Mouse (Mus musculus) cerebellum, postnatal 25 days (tissue): ENCODE results near the gene Chat.
A peak's percentile ranks its signal among the peaks of the same experiment; 100 is the strongest.
"Not testable (repeated sequence)": the region's sequence is repeated elsewhere in the genome, so short reads cannot be mapped to it uniquely, and the experiment has no call there.

Source experiments
- DNase-seq, 2 experiments: peaks; one replicate each; pipeline ENCODE4 v3.0.0; 2021; ENCODE audit warnings: mixed read lengths in 2 of 2

Chat gene

DNA sequence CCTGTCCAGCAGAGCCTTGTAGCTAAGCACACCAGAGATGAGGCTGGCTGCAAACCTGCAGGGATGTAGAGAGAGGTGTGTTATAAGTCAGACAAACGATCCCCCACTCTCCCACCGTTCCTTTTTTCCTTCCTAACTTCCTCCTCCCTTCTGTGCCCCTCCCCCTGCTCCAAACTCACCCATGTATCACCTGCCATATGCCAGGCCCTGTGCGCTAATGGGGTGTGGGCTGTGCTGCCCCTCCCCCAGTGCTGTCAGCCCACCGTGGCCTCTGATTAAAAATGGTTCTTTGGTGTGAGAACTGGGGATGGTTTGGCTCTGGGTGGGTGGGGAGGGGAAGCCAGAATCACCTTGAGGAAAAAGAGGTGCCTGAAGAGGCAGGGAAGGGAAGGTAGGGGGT, 13.2 kb downstream of the Chat start:
- no peak for DNase-seq

DNA sequence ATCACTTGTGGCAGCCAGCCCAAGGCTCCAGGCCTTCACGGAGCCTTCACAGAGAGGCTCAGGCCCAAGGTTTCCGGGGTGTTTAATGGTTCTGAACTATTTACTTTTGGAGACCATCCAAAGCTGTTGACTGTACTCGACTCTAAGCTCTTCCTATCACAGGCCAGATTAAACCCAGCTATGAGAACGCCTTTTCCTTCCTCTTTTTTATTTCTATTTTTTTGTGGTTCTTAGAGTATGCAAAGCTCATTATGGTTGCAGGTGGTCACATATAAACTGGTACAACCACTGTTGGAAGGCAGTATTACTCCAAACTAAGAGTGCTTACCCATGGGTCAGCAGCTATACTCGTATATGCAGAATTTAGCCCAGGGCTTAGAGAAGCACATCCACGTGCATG, 18.8 kb downstream of the Chat start:
- DNase-seq = no peak

DNA sequence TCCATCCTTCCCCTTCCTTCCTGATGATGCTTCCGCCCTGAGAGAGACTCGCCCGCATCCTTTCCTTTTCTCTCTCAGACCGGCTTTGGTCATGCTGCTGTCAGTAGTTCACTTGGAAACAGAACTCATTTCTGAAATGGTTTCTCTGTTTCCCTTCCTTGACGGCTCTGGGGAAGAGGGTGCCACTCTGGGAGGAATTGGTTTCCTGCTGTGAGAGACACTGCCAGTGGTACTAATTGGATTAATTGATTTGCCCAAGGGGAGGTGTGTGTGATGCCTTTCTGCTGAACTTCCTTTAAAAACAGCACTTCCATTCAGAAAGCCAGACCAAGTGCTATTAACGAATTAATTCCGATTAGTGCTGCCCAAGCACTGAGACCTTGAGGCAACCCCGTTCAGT, 22.3 kb downstream of the Chat start:
- DNase-seq = no peak

DNA sequence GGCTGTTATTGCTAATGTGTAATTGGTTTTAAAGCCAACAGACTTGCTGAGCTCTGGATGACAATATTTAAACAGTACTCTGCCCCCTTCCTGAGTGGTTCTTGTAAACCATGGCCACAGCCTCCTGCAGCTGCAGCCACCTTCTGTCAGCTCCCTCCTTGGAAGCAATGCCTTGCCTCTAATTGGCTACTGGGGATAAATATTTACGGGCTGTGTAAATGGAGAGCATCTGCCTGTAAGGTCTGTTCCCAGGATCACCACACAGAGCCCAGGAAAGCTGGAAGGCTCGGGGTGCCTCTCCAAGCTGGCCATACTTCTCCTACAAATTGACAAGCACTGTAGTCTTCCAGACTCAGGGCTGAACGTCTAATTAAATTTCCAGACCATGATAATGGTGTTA, 26.0 kb downstream of the Chat start:
- DNase-seq = no peak

DNA sequence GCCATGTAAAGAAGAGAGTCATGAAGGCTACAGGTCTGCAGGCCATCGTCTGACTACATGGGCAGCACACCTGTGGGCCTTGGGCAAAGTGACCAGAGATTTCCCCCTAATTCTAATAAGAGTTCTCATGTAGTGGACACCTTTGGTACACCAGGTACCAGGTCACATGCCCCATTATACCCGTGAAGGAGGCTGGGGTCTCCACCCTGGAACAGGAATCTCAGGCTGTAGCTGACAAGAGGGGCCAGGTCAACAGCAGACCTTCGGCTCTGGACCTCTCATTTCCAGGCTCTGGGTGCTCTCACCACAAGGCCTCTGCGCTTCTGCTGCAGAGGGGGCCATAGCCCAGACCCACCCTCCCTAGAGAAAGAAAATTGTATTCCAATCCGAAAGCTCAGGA, 26.5 kb downstream of the Chat start:
- DNase-seq = no peak

DNA sequence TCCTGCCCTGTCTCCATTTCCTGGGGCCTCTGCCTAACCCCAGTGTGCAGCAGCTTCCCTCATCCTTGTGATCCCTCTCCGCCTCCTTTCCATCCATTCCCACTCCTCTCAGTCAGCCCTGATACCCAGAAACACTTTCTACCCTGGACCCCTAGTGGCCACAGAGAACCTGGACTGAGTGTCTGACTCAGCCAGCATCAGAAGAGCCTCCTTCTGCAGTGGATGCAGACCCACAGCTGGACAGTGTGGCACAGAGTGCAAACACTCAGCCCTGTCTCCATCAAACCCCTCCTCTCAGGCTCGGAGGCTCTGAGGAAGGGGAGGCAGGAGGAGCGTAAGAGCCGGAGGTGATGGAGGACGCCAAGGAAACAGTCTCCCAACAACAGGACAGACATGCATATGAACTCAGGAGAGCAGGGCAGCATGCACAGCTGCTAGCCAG, 28.4 kb downstream of the Chat start:
- DNase-seq = no peak

DNA sequence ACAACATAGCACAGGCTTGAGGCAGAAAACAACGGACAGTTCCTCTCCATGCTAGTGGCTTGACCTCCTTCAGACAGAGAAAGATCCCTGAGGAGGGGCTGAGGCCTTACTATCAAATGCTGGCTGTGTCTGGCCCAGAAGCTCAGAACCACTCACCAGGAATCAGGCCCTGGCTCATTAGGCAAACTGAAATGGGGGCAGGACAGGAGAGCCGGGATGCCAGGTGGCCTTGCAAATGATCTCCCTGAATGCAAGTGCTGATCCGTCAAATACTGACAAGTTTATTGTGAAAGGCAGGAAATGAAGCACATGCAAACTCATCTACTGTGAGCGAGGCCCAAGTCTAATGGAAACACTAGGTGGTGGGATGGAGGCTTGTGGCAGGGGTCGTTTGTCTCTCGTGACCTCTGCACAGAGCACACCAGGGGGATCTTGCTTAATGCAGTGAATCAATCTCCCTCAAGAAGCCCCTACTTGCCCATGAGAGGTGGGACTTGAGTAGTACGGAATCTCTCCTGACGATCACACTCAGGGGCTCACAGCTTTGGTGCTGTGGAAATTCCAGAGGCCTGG, 36.7 kb downstream of the Chat start:
- DNase-seq = no peak

DNA sequence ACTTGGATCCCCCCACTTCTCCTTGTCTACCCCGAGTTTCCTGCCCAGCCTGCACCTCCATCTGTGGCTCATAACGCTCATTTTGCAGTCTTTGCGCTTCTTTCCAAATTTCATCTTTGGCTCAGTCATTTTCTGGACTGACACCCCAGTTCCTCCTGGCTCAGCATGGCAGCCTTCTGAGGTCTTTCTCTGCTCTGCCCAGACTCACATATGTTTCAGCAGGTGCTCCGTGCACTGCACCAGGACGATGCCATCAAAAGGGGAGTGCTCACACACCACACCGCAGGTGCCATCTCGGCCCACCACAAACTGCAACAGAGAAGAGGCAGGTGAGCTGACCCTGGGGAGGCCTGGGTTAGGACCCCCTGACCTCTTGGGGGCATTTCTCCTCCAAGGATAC, 41.8 kb downstream of the Chat start:
- peak; percentile 62 to 67 for DNase-seq

DNA sequence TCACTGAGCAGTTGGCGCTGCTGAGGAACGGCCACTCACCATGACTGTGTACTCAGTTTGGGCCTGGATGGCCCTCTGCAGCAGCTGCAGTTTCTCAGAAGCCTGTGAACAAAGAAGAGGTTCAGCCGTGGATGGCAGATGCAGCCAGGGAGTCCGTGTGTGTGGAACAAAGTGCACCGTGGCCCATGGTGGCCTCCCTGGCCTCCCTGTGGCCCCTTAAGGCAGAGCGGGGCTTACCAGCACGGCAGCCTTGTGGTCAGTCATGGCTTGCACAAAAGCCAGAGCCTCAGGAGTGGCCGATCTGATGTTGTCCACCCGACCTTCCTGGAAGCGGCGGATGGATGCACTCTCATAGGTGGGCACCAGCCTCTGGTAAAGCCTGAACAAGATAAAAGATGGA, 47.0 kb downstream of the Chat start:
- no peak for DNase-seq

DNA sequence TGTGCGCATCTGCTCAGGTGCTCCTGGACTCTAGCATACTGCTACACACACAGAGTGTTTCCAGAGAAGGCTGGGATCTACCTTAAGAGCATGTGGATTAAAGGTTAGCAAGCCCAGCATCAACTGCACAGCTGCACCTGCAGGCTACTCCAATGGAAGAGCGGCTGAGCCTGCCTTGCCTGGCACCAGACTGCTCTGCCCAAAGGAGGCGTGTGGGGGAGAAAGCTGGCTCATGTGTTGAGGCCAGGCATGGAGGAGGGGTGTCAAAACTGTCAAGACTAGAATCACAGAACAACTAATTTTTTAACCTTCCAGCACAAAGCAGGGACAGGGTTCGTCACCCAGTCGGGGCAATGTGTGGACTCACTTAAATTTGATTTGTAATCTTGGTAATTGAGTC, 53.7 kb downstream of the Chat start:
- DNase-seq = no peak

DNA sequence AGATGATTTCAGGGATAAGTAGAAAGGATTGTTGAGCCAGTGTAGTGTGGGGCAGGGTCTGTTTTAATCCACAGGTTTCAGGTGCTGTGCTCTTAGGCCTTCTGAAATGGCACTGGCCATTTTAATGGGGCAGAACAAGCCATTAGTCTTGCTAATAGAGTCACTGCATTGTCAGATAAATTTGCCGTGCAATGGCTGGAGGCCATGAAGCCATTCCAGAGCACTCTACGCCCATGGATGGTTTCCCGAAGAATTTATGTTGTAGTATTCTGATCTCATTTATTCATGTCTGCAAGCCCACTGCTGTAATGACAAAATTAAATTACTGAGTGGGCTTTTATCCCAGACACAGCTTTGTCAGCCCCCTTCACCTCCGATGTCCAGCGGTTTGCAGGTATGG, 55.7 kb downstream of the Chat start:
- DNase-seq = no peak

DNA sequence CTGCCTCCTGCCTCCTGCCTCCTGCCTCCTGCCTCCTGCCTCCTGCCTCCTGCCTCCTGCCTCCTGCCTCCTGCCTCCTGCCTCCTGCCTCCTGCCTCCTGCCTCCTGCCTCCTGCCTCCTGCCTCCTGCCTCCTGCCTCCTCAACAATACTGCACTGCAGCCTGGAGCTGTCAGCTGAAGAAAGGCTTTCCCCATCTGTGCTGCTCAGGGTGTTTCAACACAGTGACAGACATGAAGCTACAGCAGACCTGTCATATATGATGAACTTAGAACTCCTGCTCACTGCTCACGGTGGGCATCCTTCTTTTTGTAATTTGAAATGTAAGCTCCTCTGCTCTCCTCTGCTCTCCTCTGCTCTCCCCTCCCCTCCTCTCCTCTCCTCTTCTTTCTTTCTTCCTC, 60.4 kb downstream of the Chat start:
- not testable (repeated sequence) for DNase-seq

DNA sequence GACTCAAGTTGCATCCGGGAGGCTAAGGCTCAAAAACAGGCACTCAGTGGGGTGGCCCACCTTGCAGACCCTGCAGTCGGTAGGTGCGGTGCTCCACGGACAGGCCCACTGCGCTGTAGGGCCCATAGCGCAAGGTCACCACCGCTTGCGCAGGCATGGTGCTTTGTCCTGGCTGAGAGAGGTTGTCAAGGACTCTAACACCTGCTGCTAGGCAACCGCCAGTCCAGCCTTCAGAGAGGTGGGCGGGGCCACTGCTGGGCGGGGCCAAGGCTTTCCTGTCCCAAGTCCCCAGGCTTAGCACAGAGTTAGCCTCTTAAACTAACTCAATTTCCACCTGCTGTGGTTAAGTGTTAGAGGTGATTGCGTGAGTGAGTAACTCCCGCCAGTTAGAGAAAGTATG, 77.6 kb downstream of the Chat start, which contains the start of gene 1700024G13Rik:
TSS of gene 1700024G13Rik (minus strand) at position 196 of the 400 bp plus-strand sequence.
- DNase-seq = peak in 1 of 2 experiments; percentile 18

DNA sequence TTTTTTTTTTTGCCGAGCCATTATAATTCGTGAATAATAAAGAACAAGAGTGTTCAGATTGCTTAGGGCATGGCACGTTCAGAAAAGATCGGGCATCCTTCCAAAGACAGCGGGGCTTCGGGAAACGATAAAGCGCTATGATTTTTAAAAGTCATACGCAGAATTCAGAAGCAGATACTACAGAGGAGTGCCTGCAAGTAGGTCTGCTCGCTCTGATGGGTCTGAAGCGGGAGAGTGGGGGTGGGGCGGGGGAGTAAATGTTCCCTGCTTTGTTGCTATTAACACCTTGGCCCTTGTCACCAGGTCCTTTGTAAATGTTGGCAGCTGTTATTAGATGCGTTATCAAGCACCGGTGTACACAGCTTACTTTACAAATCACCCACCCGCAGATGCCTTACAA, 84.2 kb downstream of the Chat start:
- peak; percentile 27 to 53 for DNase-seq

DNA sequence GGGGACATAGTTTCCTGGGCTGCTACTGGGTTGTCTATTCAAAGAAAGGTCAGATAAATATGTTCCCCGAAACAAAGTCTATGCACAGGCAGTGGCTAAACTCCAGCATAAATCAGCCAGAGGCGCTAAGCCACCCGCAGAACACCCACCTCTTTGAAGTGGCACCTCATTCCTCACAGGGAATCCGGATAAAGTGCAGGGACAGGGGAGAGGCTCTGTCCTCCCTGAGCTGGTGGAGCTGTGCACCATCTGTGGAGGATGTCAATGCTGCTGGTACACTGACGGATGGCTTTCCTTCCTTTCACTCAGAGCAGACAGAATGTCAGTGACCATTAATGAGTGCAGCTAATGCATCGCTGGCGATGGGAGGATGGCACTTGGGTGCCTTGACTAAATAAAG, 84.7 kb downstream of the Chat start:
- DNase-seq = peak; percentile 53 to 61

DNA sequence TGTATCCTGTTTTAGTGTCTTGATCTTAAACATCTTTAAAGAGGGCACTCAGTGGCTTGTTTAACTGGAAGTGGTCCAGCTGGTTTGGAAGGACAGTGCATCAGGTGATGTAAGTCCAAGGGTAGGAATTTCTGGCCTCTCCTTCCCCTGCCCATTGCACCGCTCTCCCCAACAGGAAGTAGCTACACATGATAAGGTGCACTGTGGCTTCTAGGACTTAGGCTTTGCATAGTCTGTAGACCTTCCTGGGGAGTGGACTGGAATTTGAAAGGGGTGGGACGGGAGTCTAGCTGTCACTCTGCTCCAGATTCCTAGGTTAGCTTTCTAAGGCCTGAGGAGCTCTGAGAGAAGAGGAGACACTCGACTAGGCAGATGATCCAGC, 85.7 kb downstream of the Chat start:
- no peak for DNase-seq

DNA sequence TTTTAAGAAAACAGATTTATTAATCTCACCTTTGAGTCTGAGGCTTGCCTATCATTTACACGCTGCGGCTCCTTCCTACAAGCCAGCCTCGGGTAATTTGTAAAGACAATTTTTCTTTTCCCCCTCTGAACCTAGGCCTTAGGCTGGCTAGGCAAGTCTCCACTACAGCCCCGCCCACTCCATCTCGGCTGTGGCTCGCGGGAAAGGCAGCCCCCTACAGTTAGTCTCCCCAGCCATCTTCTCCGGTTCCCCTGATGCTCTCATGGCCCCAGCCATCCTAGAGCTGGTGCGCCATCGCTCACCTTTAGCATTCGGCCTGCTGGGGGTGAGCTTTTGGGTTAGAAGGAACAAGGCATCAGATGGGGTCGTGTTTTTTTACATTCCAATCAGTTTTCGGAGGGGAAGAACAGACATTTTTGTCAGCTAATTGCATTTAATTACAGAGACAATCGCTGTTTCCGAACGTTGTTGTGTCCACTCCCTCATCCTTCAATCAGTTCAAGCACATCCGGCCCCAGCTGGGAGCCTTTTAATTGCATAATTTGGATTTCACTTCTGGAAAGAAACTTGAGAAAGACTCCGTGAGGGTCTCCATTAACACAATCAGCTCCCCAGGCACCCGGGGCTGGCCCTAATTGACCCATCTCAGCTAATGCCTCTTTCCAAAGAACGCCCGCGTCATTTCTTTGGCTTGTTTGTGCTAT, 86.2 kb downstream of the Chat start:
- DNase-seq = peak in 1 of 2 experiments; percentile 17

DNA sequence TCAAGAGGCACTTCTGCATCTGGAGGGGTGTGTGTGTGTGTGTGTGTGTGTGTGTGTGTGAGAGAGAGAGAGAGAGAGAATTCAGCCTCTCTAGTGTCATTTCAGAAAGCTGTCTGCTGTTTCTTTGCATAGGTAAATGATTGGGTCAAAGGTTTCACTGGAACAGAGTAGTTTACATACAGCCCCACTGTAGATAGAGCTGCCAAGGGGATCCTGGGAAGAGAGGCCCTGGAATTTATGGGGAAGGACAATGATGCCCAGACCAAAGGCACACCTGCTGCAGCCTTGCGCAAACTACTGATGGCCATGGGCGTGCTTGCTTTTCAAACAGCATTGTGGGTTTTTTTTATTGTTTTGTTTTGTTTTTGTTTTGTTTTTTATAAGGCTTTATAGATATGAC, 93.3 kb downstream of the Chat start:
- no peak for DNase-seq

DNA sequence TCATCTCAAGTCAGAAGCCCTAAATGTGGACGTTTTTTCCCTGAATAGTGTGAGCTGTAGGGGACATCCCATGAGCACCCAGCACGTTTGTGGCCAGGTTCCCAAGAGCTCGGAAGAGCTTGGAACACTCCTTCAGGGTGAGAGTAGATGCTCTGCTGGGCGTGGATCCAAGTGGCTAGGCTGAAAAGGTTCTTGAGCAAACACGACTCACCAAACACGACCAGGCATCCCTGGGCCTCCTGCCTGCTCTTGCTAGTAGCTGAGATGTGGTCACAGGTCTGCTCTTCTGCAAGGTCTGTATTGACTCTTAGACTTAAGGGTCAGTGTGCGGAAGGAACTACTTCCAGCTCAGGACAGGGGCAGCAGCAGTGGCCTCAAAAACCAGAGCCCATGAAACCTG, 96.0 kb downstream of the Chat start:
- peak in 1 of 2 experiments; percentile 27 for DNase-seq

DNA sequence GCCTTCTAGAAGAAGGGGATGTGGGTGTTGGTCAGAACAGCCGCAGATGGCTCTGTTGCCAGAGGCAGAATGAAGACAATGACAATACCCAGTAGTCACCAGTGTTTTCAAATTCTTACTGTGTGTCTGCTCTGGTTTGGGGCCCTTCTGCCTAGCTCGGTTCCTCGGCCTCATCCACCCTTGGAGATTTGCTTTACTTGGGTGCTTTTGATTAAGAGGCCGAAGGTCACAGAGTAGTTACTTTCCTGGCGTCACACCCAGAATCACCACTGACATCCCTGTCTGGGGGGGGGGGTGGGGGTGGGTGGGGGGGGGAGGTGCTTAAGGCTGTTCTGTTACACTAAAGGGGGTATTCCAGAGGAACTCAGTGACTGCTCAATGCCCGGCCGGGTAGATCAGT, 101.4 kb downstream of the Chat start:
- no peak for DNase-seq
